Mouse (Mus musculus) myocyte (in vitro differentiated cells): Measurements from ENCODE around the gene Gpbar1.

ENCODE experiments used
- CEBPB ChIP-seq: IDR thresholded peaks from 2 replicates; pipeline ENCODE4 v1.6.1; 2011; ENCODE audit warnings: mild to moderate bottlenecking, moderate library complexity; ENCODE audit not compliant: poor library complexity, insufficient read depth, severe bottlenecking
- MYOG ChIP-seq, 3 experiments: IDR thresholded peaks; one replicate each; pipeline ENCODE4 v1.6.1; 2011; ENCODE audit warnings: control low read depth in 2 of 3, low read depth in 2 of 3, mild to moderate bottlenecking in 2 of 3; ENCODE audit not compliant: insufficient read length in 2 of 3, control insufficient read depth in 1 of 3, insufficient read depth in 1 of 3
- POLR2A ChIP-seq: IDR thresholded peaks from one replicate; pipeline ENCODE4 v1.6.1; 2011; ENCODE audit warnings: low read depth, mild to moderate bottlenecking, control low read depth, moderate library complexity; ENCODE audit not compliant: insufficient read length

GRCm38 (mm10) chr1:74240311-74240710, 38.0 kb upstream of the Gpbar1 start:
- TF ChIP-seq POLR2A (no peak), CEBPB (no peak), MYOG (IDR thresholded peaks at IDR 0.05; ENCODE audit: control insufficient read depth in 1 of 3, insufficient read depth in 1 of 3, insufficient read length in 2 of 3, low read depth in 2 of 3) (no peak)
